Mouse (Mus musculus) G1E (cell line): Measurements from ENCODE around the gene Lclat1.

ENCODE experiments used
- CTCF ChIP-seq: IDR thresholded peaks from 2 replicates; pipeline ENCODE4 v1.5.1; 2012; ENCODE audit warnings: low read depth, low read length, inconsistent platforms, mixed read lengths
- GATA2 ChIP-seq: IDR thresholded peaks from 2 replicates; pipeline ENCODE4 v1.6.1; 2012; ENCODE audit warnings: low read depth, low read length, inconsistent platforms, borderline replicate concordance

DNA sequence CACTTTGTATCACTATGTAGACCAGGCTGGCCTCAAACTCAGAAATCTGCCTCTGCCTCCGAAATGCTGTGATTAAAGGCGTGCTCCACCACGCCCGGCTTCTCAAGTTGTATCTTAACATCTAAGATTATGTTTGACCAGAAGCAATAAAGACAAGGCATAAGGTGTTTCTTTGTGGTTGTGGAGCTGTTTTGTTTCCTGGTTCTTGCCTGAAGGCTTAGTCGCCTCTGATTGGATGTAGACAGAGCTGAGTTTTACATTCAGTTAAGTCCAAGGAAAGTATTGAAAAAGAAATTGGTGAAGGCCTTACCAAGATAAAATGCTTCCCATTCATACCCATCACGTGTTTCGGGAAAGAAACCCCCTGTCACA is 1.1 kb downstream of the Lclat1 start:
- TF ChIP-seq CTCF (no peak), GATA2 (no peak)
